Mouse (Mus musculus) myocyte (in vitro differentiated cells): Measurements from ENCODE around the gene Clec18a.

Experiments
- CEBPB ChIP-seq: IDR thresholded peaks from 2 replicates; pipeline ENCODE4 v1.6.1; 2011; ENCODE audit warnings: mild to moderate bottlenecking, moderate library complexity; ENCODE audit not compliant: poor library complexity, insufficient read depth, severe bottlenecking
- E2F4 ChIP-seq: IDR thresholded peaks from one replicate; pipeline ENCODE4 v1.6.1; 2011; ENCODE audit warnings: mild to moderate bottlenecking, control low read depth, moderate library complexity; ENCODE audit not compliant: insufficient read depth
- MAX ChIP-seq: IDR thresholded peaks from one replicate; pipeline ENCODE4 v1.6.1; 2011; ENCODE audit warnings: low read depth, mild to moderate bottlenecking, control low read depth
- MYOD1 ChIP-seq, 3 experiments: IDR thresholded peaks; one replicate each; pipeline ENCODE4 v1.6.1; 2011; ENCODE audit warnings: control low read depth in 2 of 3, low read depth in 2 of 3, mild to moderate bottlenecking in 2 of 3, moderate library complexity in 1 of 3; ENCODE audit not compliant: insufficient read length in 2 of 3, control insufficient read depth in 1 of 3
- MYOG ChIP-seq, 3 experiments: IDR thresholded peaks; one replicate each; pipeline ENCODE4 v1.6.1; 2011; ENCODE audit warnings: control low read depth in 2 of 3, low read depth in 2 of 3, mild to moderate bottlenecking in 2 of 3; ENCODE audit not compliant: insufficient read length in 2 of 3, control insufficient read depth in 1 of 3, insufficient read depth in 1 of 3
- POLR2A ChIP-seq: IDR thresholded peaks from one replicate; pipeline ENCODE4 v1.6.1; 2011; ENCODE audit warnings: low read depth, mild to moderate bottlenecking, control low read depth, moderate library complexity; ENCODE audit not compliant: insufficient read length
- POLR2AphosphoS2 ChIP-seq: IDR thresholded peaks from one replicate; pipeline ENCODE4 v1.6.1; 2011; ENCODE audit warnings: low read depth, control low read depth; ENCODE audit not compliant: insufficient read length
- REST ChIP-seq: IDR thresholded peaks from one replicate; pipeline ENCODE4 v1.6.1; 2011; ENCODE audit warnings: mild to moderate bottlenecking, control low read depth, moderate library complexity; ENCODE audit not compliant: insufficient read depth, insufficient read length
- SRF ChIP-seq: IDR thresholded peaks from one replicate; pipeline ENCODE4 v1.6.1; 2011; ENCODE audit warnings: low read depth; ENCODE audit not compliant: control insufficient read depth, insufficient read length
- TCF12 ChIP-seq: IDR thresholded peaks from one replicate; pipeline ENCODE4 v1.6.1; 2011; ENCODE audit warnings: mild to moderate bottlenecking, control low read depth; ENCODE audit not compliant: poor library complexity, insufficient read depth, severe bottlenecking
- TCF3 ChIP-seq: IDR thresholded peaks from one replicate; pipeline ENCODE4 v1.6.1; 2011; ENCODE audit warnings: low read depth, control low read depth; ENCODE audit not compliant: insufficient read length
- USF1 ChIP-seq: IDR thresholded peaks from one replicate; pipeline ENCODE4 v1.6.1; 2011; ENCODE audit warnings: low read depth, mild to moderate bottlenecking, control low read depth, moderate library complexity

GRCm38 (mm10) chr8:111075926-111076325 lies 16.3 kb downstream of the Clec18a start:
- no peak for TF ChIP-seq MYOG (IDR thresholded peaks at IDR 0.05; ENCODE audit: control insufficient read depth in 1 of 3, insufficient read depth in 1 of 3, insufficient read length in 2 of 3, low read depth in 2 of 3)
- TF ChIP-seq TCF12: no peak
- TF ChIP-seq REST: no peak
- TF ChIP-seq POLR2A: no peak
- TF ChIP-seq POLR2AphosphoS2: no peak
- no peak for TF ChIP-seq MYOD1 (IDR thresholded peaks at IDR 0.05; ENCODE audit: control insufficient read depth in 1 of 3, insufficient read length in 2 of 3, low read depth in 2 of 3)
- no peak for TF ChIP-seq E2F4
- no peak for TF ChIP-seq USF1
- TF ChIP-seq CEBPB: no peak
- no peak for TF ChIP-seq MAX
- TF ChIP-seq TCF3: no peak
- TF ChIP-seq SRF: no peak
